Mouse (Mus musculus): ENCODE measurements around the gene Mab21l3.

GRCm38 (mm10) chr3:101816006-101816405 is 32.8 kb downstream of the Mab21l3 start:
- TF ChIP-seq CTCF (IDR thresholded peaks at IDR 0.05; ENCODE audit: control insufficient read depth, insufficient read depth, insufficient read length) (no peak), CEBPB (IDR thresholded peaks at IDR 0.05; ENCODE audit: low read depth) (no peak), USF1 (IDR thresholded peaks at IDR 0.05; ENCODE audit: low read depth) (no peak)

All from C2C12 (cell line).